Mouse (Mus musculus): ENCODE measurements at regions not wholly inside any gene's neighbourhood (a gene's known extent, or its start where the extent isn't known, plus 50 kb on each side); places are given as distances from the start of the nearest gene placed in this dataset.

- no peak for DNase-seq (ENCODE audit: low spot score in 2 of 2)
Observed at GRCm38 (mm10) chr9:34421956-34422355, 63.7 kb upstream of the Kirrel3 start.

GRCm38 (mm10) chr9:34423062-34423461, 62.6 kb upstream of the Kirrel3 start:
- no peak for DNase-seq (ENCODE audit: low spot score in 2 of 2)

- DNase-seq (ENCODE audit: low spot score in 2 of 2) = no peak
Observed at GRCm38 (mm10) chr9:34426589-34426988, 59.1 kb upstream of the Kirrel3 start.

GRCm38 (mm10) chr9:34427711-34428110, 58.0 kb upstream of the Kirrel3 start:
- no peak for DNase-seq (ENCODE audit: low spot score in 2 of 2)

All from adrenal gland, adult 18-20 months (tissue).